Comparison of ENCODE assay signal across 8 mouse cellular contexts in genomic region chr12:113074329-113075062, GRCm38 (mm10). TPM values are rescaled to one million over a fixed set of nuclear protein-coding genes. Genes with fewer than 3 reads are reported as not detected.
A peak's percentile ranks its signal among the peaks of the same experiment; 100 is the strongest.
DNase-seq lines count a peak whose midpoint lies in the region; ATAC-seq lines count a peak whose summit lies in the region.

TSS of gene Tex22 (plus strand) at chr12:113074502.

- peaks cover 25% of the 10 kb centered on the region for H3K36me3 ChIP-seq in hindbrain, embryonic 12.5 days

- H3K4me2 ChIP-seq in hindbrain, embryonic 12.5 days (replicated peaks): peak within 1 kb of the TSS; percentile 87

- no peaks in the 10 kb centered on the region for H3K9me3 ChIP-seq in hindbrain, embryonic 12.5 days (replicated peaks)

- 3% methylated on average over 32 of the region's 32 CpGs for WGBS in hindbrain, embryonic 12.5 days

- ATAC-seq in hindbrain, embryonic 12.5 days (ENCODE audit: low FRiP score): peak; percentile 92

- H3K9ac ChIP-seq in hindbrain, embryonic 12.5 days: peak within 1 kb of the TSS; percentile 70

- peaks cover 21% of the 10 kb centered on the region for H3K4me1 ChIP-seq in hindbrain, embryonic 12.5 days

- peak within 1 kb of the TSS; percentile 94 for H3K27ac ChIP-seq in hindbrain, embryonic 12.5 days

- peak within 1 kb of the TSS; percentile 41 for H3K4me3 ChIP-seq in hindbrain, embryonic 12.5 days

- DNase-seq in Muller cell, postnatal 12 days (ENCODE audit: inconsistent ontology term): peak; percentile 86
- peak; percentile 90 to 93 for DNase-seq in cerebellum, postnatal 14 days
- peak; percentile 78 to 82 for DNase-seq in frontal cortex, postnatal 14 days (ENCODE audit: low spot score in 2 of 2)
- peak; percentile 85 to 88 for DNase-seq in layer of hippocampus, postnatal 14 days (ENCODE audit: low spot score in 2 of 2)
- DNase-seq in lung, postnatal 10 days: peak; percentile 92
- peak; percentile 87 for DNase-seq in ovary, postnatal 36 days (ENCODE audit: low spot score)
- peak; percentile 88 for DNase-seq in thymus, postnatal 14 days

- H3K27me3 ChIP-seq in hindbrain, embryonic 12.5 days: no peaks in the 10 kb centered on the region

RNA-seq across cellular contexts. Expression of gene Tex22, which starts in this region (rescaled TPM):
- not detected in 2 replicates for polyA plus RNA-seq in hindbrain, embryonic 12.5 days (2016; fragmentation: Nextera tagmentation; extraction: Ambion mirVana)
- under 1 TPM in 1 of 2 experiments, not detected in 1; 0.51 TPM for total RNA-seq in layer of hippocampus, postnatal 14 days (2021)

Comparison
In these comparisons a context has a peak if more than half of its experiments do, and no peak if none do; other contexts are left out.
1. Peak in every context shown above with its lines: DNase-seq, ATAC-seq, H3K4me3 ChIP-seq and H3K27ac ChIP-seq.
2. Peak in ATAC-seq, H3K4me3 ChIP-seq, H3K27ac ChIP-seq, H3K9ac ChIP-seq and H3K4me2 ChIP-seq in hindbrain, embryonic 12.5 days; RNA of the gene not detected or under 1 TPM.
3. Peak in DNase-seq in layer of hippocampus, postnatal 14 days; RNA of the gene not detected or under 1 TPM.